Mouse (Mus musculus) kidney, adult 2 months (tissue): ENCODE results near the gene Ahcyl1.

Source experiments
- CTCF ChIP-seq: fragments of 200-500 bp; conservative IDR thresholded peaks from 2 replicates; pipeline ENCODE4 v1.5.1; 2011; ENCODE audit warnings: low read depth, mild to moderate bottlenecking, control low read depth, low read length, moderate library complexity, mixed read lengths; ENCODE audit not compliant: insufficient read depth, insufficient read length
- POLR2A ChIP-seq: fragments of 200-500 bp; IDR thresholded peaks from one replicate; pipeline ENCODE4 v1.6.1; 2011; ENCODE audit warnings: low read depth, low read length, control low read depth

- TF ChIP-seq CTCF (no peak), POLR2A (no peak)
These were observed 9.8 kb upstream of the Ahcyl1 start for GRCm38 (mm10) chr3:107706164-107706563.
